Mouse (Mus musculus) midbrain, embryonic 11.5 days (tissue): ENCODE measurements around the gene Slc22a13. TPM values are rescaled to one million over a fixed set of nuclear protein-coding genes. Genes with fewer than 3 reads are reported as not detected.
"Not testable (repeated sequence)": the region's sequence is repeated elsewhere in the genome, so short reads cannot be mapped to it uniquely, and the experiment has no call there.

Source experiments
- ATAC-seq: fragments of 200-750 bp; cut with Nextera tagmentation; 2 replicates; pipeline ENCODE4 v1.8.0; 2017; ENCODE audit warnings: moderate TSS enrichment, moderate library complexity; ENCODE audit not compliant: low FRiP score
- DNase-seq: peaks from one replicate; pipeline ENCODE4 v3.0.0; 2015; ENCODE audit warnings: low spot score; ENCODE audit errors: missing footprints
- H3K27ac ChIP-seq: fragments of 300-500 bp; sonication (generic); 2 replicates; pipeline ENCODE4 v1.5.1; 2014; ENCODE audit warnings: low read depth, low read length
- H3K27me3 ChIP-seq: fragments of 300-500 bp; sonication (generic); 2 replicates; pipeline ENCODE4 v1.6.1; 2014; ENCODE audit warnings: mild to moderate bottlenecking, low read length, moderate library complexity, mixed read lengths; ENCODE audit not compliant: control insufficient read depth, insufficient read depth
- H3K36me3 ChIP-seq: fragments of 300-500 bp; sonication (generic); 2 replicates; pipeline ENCODE4 v1.6.1; 2014; ENCODE audit warnings: mild to moderate bottlenecking, low read length, moderate library complexity, mixed read lengths; ENCODE audit not compliant: control insufficient read depth, insufficient read depth
- H3K4me1 ChIP-seq: fragments of 300-500 bp; sonication (generic); 2 replicates; pipeline ENCODE4 v1.6.1; 2014; ENCODE audit warnings: low read length; ENCODE audit not compliant: control insufficient read depth, insufficient read depth
- H3K4me2 ChIP-seq: fragments of 300-500 bp; sonication (generic); 2 replicates; pipeline ENCODE4 v1.6.1; 2014; ENCODE audit warnings: mild to moderate bottlenecking, moderate library complexity
- H3K4me3 ChIP-seq: fragments of 300-500 bp; sonication (generic); 2 replicates; pipeline ENCODE4 v1.5.1; 2014; ENCODE audit warnings: low read depth, low read length
- H3K9ac ChIP-seq: fragments of 300-500 bp; sonication (generic); 2 replicates; pipeline ENCODE4 v1.6.1; 2014; ENCODE audit warnings: low read length
- H3K9me3 ChIP-seq: fragments of 300-500 bp; sonication (generic); 2 replicates; pipeline ENCODE4 v1.6.1; 2016; ENCODE audit warnings: low read length; ENCODE audit not compliant: control insufficient read depth
- WGBS: fragments of 180-500 bp; shearing (Covaris S2); extraction: QIAGEN DNeasy Blood & Tissue Kit; methylation state at CpG from one replicate; pipeline ENCODE4 v1.1.7; 2014; 5-methylcytosine and 5-hydroxymethylcytosine counted together
- polyA plus RNA-seq: library from polyadenylated mRNA; unstranded; fragments of >200 nt; fragmentation: Nextera tagmentation; extraction: Ambion mirVana; gene quantifications from 2 replicates; pipeline ENCODE4 v1.2.1, GENCODE M21; 2014

The Slc22a13 gene
- polyA plus RNA-seq, 1 experiment from 2014 or later, result not detected

- no peak overlapping the region for H3K4me3 ChIP-seq
- no peak for DNase-seq
- 88% methylated on average over 10 of the region's 10 CpGs for WGBS
These were observed 31.5 kb upstream of the Slc22a13 start for GRCm38 (mm10) chr9:119240286-119240997.

GRCm38 (mm10) chr9:119239274-119239673 lies 30.4 kb upstream of the Slc22a13 start:
- ATAC-seq (no peak), DNase-seq (no peak)
- Histone ChIP-seq H3K9ac (no peak overlapping the region), H3K36me3 (no peaks in the 10 kb centered on the region), H3K4me1 (no peaks in the 10 kb centered on the region), H3K4me3 (no peak overlapping the region), H3K27ac (no peak overlapping the region), H3K9me3 (no peaks in the 10 kb centered on the region), H3K27me3 (no peaks in the 10 kb centered on the region), H3K4me2 (no peak overlapping the region)
- WGBS, result 94% methylated on average over 3 of the region's 3 CpGs

More at GRCm38 (mm10) chr9:119240286-119240997, 31.5 kb upstream of the Slc22a13 start:
- no peaks in the 10 kb centered on the region for H3K4me1 ChIP-seq
- no peak overlapping the region for H3K27ac ChIP-seq
- no peak overlapping the region for H3K4me2 ChIP-seq
- H3K36me3 ChIP-seq, result 0 out of 2 replicates have a peak, but pooled peaks cover 2% of the 10 kb centered on the region
- no peak for ATAC-seq
- H3K27me3 ChIP-seq, result no peaks in the 10 kb centered on the region
- no peaks in the 10 kb centered on the region for H3K9me3 ChIP-seq
- no peak overlapping the region for H3K9ac ChIP-seq

DNA sequence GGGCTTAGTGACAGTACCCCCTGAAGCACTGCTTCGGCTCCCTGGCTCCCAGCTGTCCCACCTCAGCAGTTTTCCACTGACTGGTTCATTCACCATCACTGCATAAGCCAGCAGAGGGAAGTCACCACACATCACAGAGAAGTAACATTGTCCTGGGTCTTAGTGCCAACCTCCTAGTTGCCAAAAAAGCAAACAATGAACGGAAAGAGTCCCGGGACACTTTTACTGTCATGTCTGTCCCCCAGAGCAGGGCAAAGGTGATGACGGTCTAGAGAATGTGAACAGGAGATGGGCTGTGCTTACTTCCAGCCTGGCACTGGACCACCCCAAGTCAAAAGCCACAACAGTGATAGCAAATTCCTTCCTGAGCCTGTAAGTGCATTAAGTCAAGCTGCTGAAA lies 29.9 kb upstream of the Slc22a13 start:
- 93% methylated on average over 4 of the region's 4 CpGs for WGBS
- no peak overlapping the region for H3K4me3 ChIP-seq
- no peak overlapping the region for H3K4me2 ChIP-seq
- no peaks in the 10 kb centered on the region for H3K4me1 ChIP-seq
- DNase-seq (no peak), ATAC-seq (no peak)
- no peaks in the 10 kb centered on the region for H3K27me3 ChIP-seq
- H3K9ac ChIP-seq, result no peak overlapping the region
- no peaks in the 10 kb centered on the region for H3K36me3 ChIP-seq
- H3K9me3 ChIP-seq, result no peaks in the 10 kb centered on the region
- no peak overlapping the region for H3K27ac ChIP-seq

DNA sequence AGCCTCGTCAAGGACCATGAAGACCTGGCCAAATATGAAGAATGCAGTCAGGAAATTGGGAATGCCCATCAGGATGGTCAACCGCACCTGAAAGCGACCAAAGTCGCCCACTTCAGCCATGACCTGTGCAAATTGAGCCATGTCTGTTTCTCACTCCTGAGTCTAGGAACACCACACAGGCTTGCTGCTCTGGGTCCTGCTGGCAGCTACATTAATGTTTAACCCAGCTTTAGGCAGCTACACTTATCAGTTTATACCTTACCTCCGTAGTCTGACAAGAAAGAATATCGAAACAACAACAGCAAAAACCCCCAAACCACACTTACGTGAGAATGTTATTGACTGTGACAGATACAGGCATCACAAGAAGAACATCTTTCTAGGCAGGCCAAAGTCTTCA lies 22.7 kb upstream of the Slc22a13 start:
- Histone ChIP-seq H3K4me1 (no peaks in the 10 kb centered on the region), H3K9me3 (no peaks in the 10 kb centered on the region), H3K36me3 (no peaks in the 10 kb centered on the region), H3K9ac (no peak overlapping the region), H3K4me2 (no peak overlapping the region), H3K27ac (no peak overlapping the region), H3K4me3 (no peak overlapping the region), H3K27me3 (no peaks in the 10 kb centered on the region)
- no peak for DNase-seq
- no peak for ATAC-seq
- 94% methylated on average over 7 of the region's 7 CpGs for WGBS

- Histone ChIP-seq H3K9me3 (no peaks in the 10 kb centered on the region), H3K9ac (no peak overlapping the region), H3K36me3 (no peaks in the 10 kb centered on the region), H3K4me2 (no peak overlapping the region), H3K27ac (no peak overlapping the region), H3K4me3 (no peak overlapping the region), H3K27me3 (no peaks in the 10 kb centered on the region), H3K4me1 (no peaks in the 10 kb centered on the region)
- DNase-seq (no peak), ATAC-seq (no peak)
- 85% methylated on average over 2 of the region's 2 CpGs for WGBS
These were observed 21.9 kb upstream of the Slc22a13 start for GRCm38 (mm10) chr9:119230829-119231228.

DNA sequence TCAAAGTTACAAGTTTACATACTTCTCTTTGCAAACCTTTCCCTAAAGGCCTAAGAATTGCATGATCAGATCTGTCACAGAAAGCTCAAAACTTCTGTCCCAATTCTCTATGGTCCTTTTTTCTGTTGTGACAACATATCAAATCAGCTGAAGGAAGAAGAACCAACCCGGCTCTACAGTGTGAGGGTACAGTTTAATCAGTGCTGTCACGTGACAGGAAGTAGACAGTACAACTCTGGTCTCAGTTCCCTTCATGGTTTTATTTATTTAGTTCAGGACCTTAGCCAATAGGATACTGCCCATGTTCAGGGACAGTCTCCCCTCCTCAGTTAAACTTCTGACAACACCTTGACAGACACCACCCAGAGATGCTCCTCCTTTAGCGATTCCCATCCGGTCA lies 11.4 kb upstream of the Slc22a13 start:
- Histone ChIP-seq H3K27me3 (no peaks in the 10 kb centered on the region), H3K9me3 (no peaks in the 10 kb centered on the region), H3K27ac (no peak overlapping the region), H3K9ac (no peak overlapping the region), H3K4me2 (no peak overlapping the region), H3K36me3 (no peaks in the 10 kb centered on the region), H3K4me3 (no peak overlapping the region), H3K4me1 (no peaks in the 10 kb centered on the region)
- DNase-seq (no peak), ATAC-seq (no peak)
- WGBS, result 93% methylated on average over 4 of the region's 4 CpGs

GRCm38 (mm10) chr9:119219667-119220066 lies 10.8 kb upstream of the Slc22a13 start:
- no peaks in the 10 kb centered on the region for H3K9me3 ChIP-seq
- H3K27ac ChIP-seq, result no peak overlapping the region
- DNase-seq (no peak), ATAC-seq (no peak)
- no peaks in the 10 kb centered on the region for H3K36me3 ChIP-seq
- H3K9ac ChIP-seq, result no peak overlapping the region
- H3K27me3 ChIP-seq, result no peaks in the 10 kb centered on the region
- 90% methylated on average over 2 of the region's 2 CpGs for whole genome bisulfite sequencing
- H3K4me3 ChIP-seq, result no peak overlapping the region
- no peaks in the 10 kb centered on the region for H3K4me1 ChIP-seq
- H3K4me2 ChIP-seq, result no peak overlapping the region

GRCm38 (mm10) chr9:119215341-119215740 lies 6.4 kb upstream of the Slc22a13 start:
- WGBS, result 87% methylated on average over 2 of the region's 2 CpGs
- H3K4me3 ChIP-seq, H3K9me3 ChIP-seq, H3K4me2 ChIP-seq, H3K27ac ChIP-seq, DNase-seq, H3K4me1 ChIP-seq, ATAC-seq, H3K36me3 ChIP-seq, H3K9ac ChIP-seq, H3K27me3 ChIP-seq: not testable (repeated sequence)

GRCm38 (mm10) chr9:119214601-119215000 lies 5.7 kb upstream of the Slc22a13 start:
- Histone ChIP-seq H3K4me1 (no peaks in the 10 kb centered on the region), H3K4me3 (no peak overlapping the region), H3K4me2 (no peak overlapping the region), H3K27me3 (no peaks in the 10 kb centered on the region), H3K9ac (no peak overlapping the region), H3K27ac (no peak overlapping the region), H3K36me3 (no peaks in the 10 kb centered on the region), H3K9me3 (no peaks in the 10 kb centered on the region)
- DNase-seq (no peak), ATAC-seq (no peak)
- 94% methylated on average over 6 of the region's 6 CpGs for WGBS
